Mouse (Mus musculus) limb, embryonic 14.5 days (tissue): Measurements from ENCODE around the gene Tmem117. TPM values are rescaled to one million over a fixed set of nuclear protein-coding genes. Genes with fewer than 3 reads are reported as not detected.
A peak's percentile ranks its signal among the peaks of the same experiment; 100 is the strongest.

ENCODE experiments used
- ATAC-seq: fragments of 200-750 bp; cut with Nextera tagmentation; 2 replicates; pipeline ENCODE4 v1.8.0; 2017; ENCODE audit warnings: low read depth, moderate number of reproducible peaks, moderate TSS enrichment; ENCODE audit not compliant: low FRiP score
- DNase-seq: peaks from one replicate; pipeline ENCODE4 v3.0.0-alpha.2; 2015; ENCODE audit warnings: low spot score
- H3K27ac ChIP-seq: fragments of 300-500 bp; sonication (generic); replicated peaks from 2 replicates; pipeline ENCODE4 v1.5.1; 2014; ENCODE audit warnings: low read depth, mild to moderate bottlenecking, low read length, moderate library complexity, mixed read lengths
- H3K27me3 ChIP-seq: fragments of 300-500 bp; sonication (generic); 2 replicates; pipeline ENCODE4 v1.6.1; 2014; ENCODE audit warnings: low read length, mixed read lengths; ENCODE audit not compliant: control insufficient read depth, insufficient read depth
- H3K36me3 ChIP-seq: fragments of 300-500 bp; sonication (generic); 2 replicates; pipeline ENCODE4 v1.6.1; 2014; ENCODE audit warnings: mild to moderate bottlenecking, low read length, moderate library complexity, mixed read lengths; ENCODE audit not compliant: control insufficient read depth, insufficient read depth
- H3K4me1 ChIP-seq: fragments of 300-500 bp; sonication (generic); 2 replicates; pipeline ENCODE4 v1.6.1; 2014; ENCODE audit warnings: antibody characterized with exemption, low read length, mixed read lengths; ENCODE audit not compliant: control insufficient read depth, insufficient read depth
- H3K4me2 ChIP-seq: fragments of 300-500 bp; sonication (generic); replicated peaks from 2 replicates; pipeline ENCODE4 v1.6.1; 2014; ENCODE audit warnings: low read depth, mild to moderate bottlenecking, low read length, moderate library complexity; ENCODE audit not compliant: severe bottlenecking
- H3K4me3 ChIP-seq: fragments of 300-500 bp; sonication (generic); replicated peaks from 2 replicates; pipeline ENCODE4 v1.5.1; 2014; ENCODE audit warnings: low read length
- H3K9ac ChIP-seq: fragments of 300-500 bp; sonication (generic); 2 replicates; pipeline ENCODE4 v1.6.1; 2014; ENCODE audit warnings: mild to moderate bottlenecking, low read depth, low read length, moderate library complexity; ENCODE audit not compliant: severe bottlenecking
- H3K9me3 ChIP-seq: fragments of 300-500 bp; sonication (generic); 2 replicates; pipeline ENCODE4 v1.6.1; 2016; ENCODE audit warnings: low read length; ENCODE audit not compliant: control insufficient read depth
- POLR2A ChIP-seq: fragments of 200-500 bp; IDR thresholded peaks from 2 replicates; pipeline ENCODE4 v1.8.0; 2012; ENCODE audit warnings: inconsistent platforms, mild to moderate bottlenecking, moderate library complexity, borderline replicate concordance; ENCODE audit not compliant: insufficient read depth, insufficient read length; ENCODE audit errors: extremely low read depth
- WGBS: fragments of 180-500 bp; shearing (Covaris S2); extraction: QIAGEN DNeasy Blood & Tissue Kit; methylation state at CpG from one replicate; pipeline ENCODE4 v1.1.7; 2014; 5-methylcytosine and 5-hydroxymethylcytosine counted together
- polyA plus RNA-seq, 2 experiments: library from polyadenylated mRNA; depleted of rRNA in 1 of 2; stranded (reverse) in 1 of 2; unstranded in 1 of 2; fragments of >200 nt; fragmentation: Nextera tagmentation in 1 of 2; extraction: Ambion mirVana in 1 of 2; gene quantifications; 2 replicates each; pipeline versions ENCODE4 v1.2.1 to v1.2.3; 2012 to 2014

Gene Tmem117
- polyA plus RNA-seq, 2 experiments: 1.9 to 5.9 TPM

DNA sequence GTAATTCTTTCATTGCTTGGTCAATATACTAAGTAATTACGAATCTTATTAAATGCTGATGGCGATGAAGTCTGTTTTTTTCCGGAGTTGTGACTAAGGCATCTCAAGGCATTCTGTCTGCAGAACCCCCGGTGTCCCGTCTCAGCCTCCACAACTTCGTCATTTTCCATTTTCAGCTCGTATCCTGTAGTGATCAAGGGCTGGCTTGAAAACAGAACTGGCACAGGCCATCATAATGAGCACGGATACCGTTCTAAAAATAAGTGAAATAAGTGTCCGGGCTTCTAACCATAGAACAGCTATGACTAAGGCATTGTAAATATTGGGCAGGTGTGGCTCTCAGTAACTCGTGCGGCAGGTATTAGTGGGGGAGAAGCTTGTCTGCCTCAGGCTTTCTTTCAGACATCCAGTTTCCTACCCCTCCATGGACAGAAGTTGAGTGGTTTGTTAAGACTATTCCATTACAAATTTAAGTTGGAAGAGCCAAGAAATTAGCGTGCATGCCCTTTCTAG lies 26.8 kb downstream of the Tmem117 start:
- no peaks in the 10 kb centered on the region for H3K9me3 ChIP-seq
- TF ChIP-seq POLR2A: no peak
- no peak overlapping the region for H3K27ac ChIP-seq
- no peaks in the 10 kb centered on the region for H3K36me3 ChIP-seq
- no peaks in the 10 kb centered on the region for H3K27me3 ChIP-seq
- no peak overlapping the region for H3K4me2 ChIP-seq
- whole genome bisulfite sequencing: 67% methylated on average over 13 of the region's 13 CpGs
- ATAC-seq: no peak
- H3K4me3 ChIP-seq: no peak overlapping the region
- H3K9ac ChIP-seq: no peak overlapping the region
- no peak for DNase-seq
- peaks cover 22% of the 10 kb centered on the region for H3K4me1 ChIP-seq

DNA sequence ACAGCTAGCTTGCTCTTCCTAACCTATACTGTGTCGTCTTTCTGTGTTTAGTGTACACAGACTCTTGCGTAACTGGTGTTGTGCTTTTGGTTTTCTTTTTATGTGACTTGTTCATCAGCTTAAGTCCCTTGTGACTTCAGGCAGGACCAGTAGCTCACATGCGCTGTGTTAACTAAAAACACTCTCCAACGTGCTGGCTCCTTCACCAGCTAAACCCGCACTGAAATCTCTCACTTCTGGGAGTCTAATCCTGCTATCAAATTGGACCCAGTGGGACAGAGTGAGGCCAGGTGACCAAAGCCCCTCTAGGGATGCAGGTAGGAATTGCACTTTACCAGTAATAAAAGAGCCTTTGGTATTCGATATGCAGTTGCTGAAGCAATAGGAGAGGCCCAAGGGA lies 28.9 kb downstream of the Tmem117 start:
- TF ChIP-seq POLR2A: no peak
- H3K27ac ChIP-seq: no peak overlapping the region
- H3K9me3 ChIP-seq: no peaks in the 10 kb centered on the region
- WGBS: 31% methylated on average over 6 of the region's 6 CpGs
- H3K27me3 ChIP-seq: no peaks in the 10 kb centered on the region
- H3K4me2 ChIP-seq: no peak overlapping the region
- no peaks in the 10 kb centered on the region for H3K36me3 ChIP-seq
- no peak overlapping the region for H3K9ac ChIP-seq
- peaks cover 22% of the 10 kb centered on the region for H3K4me1 ChIP-seq
- no peak for DNase-seq
- ATAC-seq: no peak
- H3K4me3 ChIP-seq: no peak overlapping the region

- no peak for DNase-seq
- no peaks in the 10 kb centered on the region for H3K27me3 ChIP-seq
- H3K9ac ChIP-seq: no peak overlapping the region
- H3K36me3 ChIP-seq: no peaks in the 10 kb centered on the region
- H3K4me2 ChIP-seq: no peak overlapping the region
- H3K9me3 ChIP-seq: no peaks in the 10 kb centered on the region
- WGBS: 61% methylated on average over 13 of the region's 13 CpGs
- no peak overlapping the region for H3K4me3 ChIP-seq
- H3K4me1 ChIP-seq: peaks cover 22% of the 10 kb centered on the region
- TF ChIP-seq POLR2A: no peak
- ATAC-seq: no peak
- no peak overlapping the region; the same call in 1 of the 2 replicates for H3K27ac ChIP-seq
Observed at GRCm38 (mm10) chr15:94658392-94659111, 29.5 kb downstream of the Tmem117 start.

- no peak for ATAC-seq
- peak; percentile 26 for DNase-seq
- Histone ChIP-seq H3K4me3 (no peak overlapping the region), H3K4me1 (peaks cover 22% of the 10 kb centered on the region), H3K27me3 (no peaks in the 10 kb centered on the region), H3K27ac (no peak overlapping the region), H3K9ac (no peak overlapping the region), H3K4me2 (no peak overlapping the region), H3K9me3 (no peaks in the 10 kb centered on the region), H3K36me3 (no peaks in the 10 kb centered on the region)
- TF ChIP-seq POLR2A: no peak
- 21% methylated on average over 6 of the region's 6 CpGs for WGBS
Observed at GRCm38 (mm10) chr15:94659112-94659437, 30.0 kb downstream of the Tmem117 start.

GRCm38 (mm10) chr15:94660913-94661312 lies 31.9 kb downstream of the Tmem117 start:
- no peak overlapping the region for H3K4me3 ChIP-seq
- no peak for ATAC-seq
- H3K9me3 ChIP-seq: no peaks in the 10 kb centered on the region
- no peak for TF ChIP-seq POLR2A
- H3K9ac ChIP-seq: no peak overlapping the region
- no peak overlapping the region for H3K4me2 ChIP-seq
- H3K36me3 ChIP-seq: no peaks in the 10 kb centered on the region
- H3K27ac ChIP-seq: no peak overlapping the region
- peaks cover 22% of the 10 kb centered on the region for H3K4me1 ChIP-seq
- DNase-seq: no peak
- H3K27me3 ChIP-seq: no peaks in the 10 kb centered on the region
- WGBS: 14% methylated on average over 7 of the region's 7 CpGs

GRCm38 (mm10) chr15:94661398-94661797 lies 32.4 kb downstream of the Tmem117 start:
- WGBS: 19% methylated on average over 9 of the region's 9 CpGs
- Histone ChIP-seq H3K9me3 (no peaks in the 10 kb centered on the region), H3K36me3 (no peaks in the 10 kb centered on the region), H3K27ac (no peak overlapping the region), H3K27me3 (no peaks in the 10 kb centered on the region), H3K4me3 (no peak overlapping the region), H3K9ac (no peak overlapping the region), H3K4me2 (no peak overlapping the region), H3K4me1 (peaks cover 22% of the 10 kb centered on the region)
- TF ChIP-seq POLR2A: no peak
- DNase-seq: peak; percentile 66
- no peak; the same call in 1 of the 2 replicates for ATAC-seq
